Mouse (Mus musculus) R1 (cell line): Measurements from ENCODE around the gene Dnajc7.
A peak's percentile ranks its signal among the peaks of the same experiment; 100 is the strongest.

ENCODE experiments used
- DNase-seq: peaks from one replicate; pipeline ENCODE4 v3.0.0-alpha.2; 2018; ENCODE audit warnings: low read depth, low spot score

Gene Dnajc7

DNA sequence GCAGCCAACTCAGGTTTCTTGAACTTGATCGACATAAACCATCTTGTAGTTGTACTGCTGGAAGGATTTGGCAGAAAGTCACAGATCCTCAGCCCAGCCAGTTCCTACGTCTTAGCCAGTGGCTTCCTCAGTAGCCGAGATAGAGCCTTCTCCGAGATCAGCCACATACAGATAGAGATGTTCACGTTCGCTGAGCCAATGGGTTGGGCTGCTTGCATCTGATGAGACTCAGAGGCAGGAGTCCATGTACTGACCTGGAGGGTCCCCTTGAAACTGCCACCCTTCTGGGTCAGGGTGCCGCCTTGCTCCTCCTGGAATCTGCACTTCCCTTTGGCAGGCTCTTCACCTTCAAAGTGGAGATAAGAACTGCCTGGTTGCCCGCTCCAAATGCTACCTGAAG is 70.5 kb downstream of the Dnajc7 start:
- no peak for DNase-seq

- DNase-seq = no peak
Measured at GRCm38 (mm10) chr11:100548141-100548540, 71.8 kb downstream of the Dnajc7 start.

DNA sequence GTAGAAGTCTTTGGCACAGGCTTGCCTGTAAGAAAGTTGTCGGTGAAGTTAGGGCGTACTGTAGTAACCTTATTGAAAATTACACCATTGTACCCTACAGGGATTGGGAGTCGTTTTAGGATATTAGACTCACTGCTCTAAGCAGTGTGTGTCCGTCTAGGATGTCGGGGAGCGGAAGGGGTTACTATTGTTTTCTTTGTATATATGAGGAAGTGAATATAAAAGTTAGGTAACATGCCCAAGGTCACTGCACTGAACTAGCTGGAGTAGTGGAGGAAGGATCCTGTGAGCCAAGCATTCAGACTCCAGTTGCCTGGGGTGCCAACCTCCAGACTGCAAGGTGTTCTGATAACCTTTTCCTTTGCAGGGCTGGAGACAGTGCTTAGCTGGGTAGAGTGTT is 73.0 kb downstream of the Dnajc7 start:
- no peak for DNase-seq

GRCm38 (mm10) chr11:100545746-100546085 is 74.3 kb downstream of the Dnajc7 start:
- no peak for DNase-seq

DNA sequence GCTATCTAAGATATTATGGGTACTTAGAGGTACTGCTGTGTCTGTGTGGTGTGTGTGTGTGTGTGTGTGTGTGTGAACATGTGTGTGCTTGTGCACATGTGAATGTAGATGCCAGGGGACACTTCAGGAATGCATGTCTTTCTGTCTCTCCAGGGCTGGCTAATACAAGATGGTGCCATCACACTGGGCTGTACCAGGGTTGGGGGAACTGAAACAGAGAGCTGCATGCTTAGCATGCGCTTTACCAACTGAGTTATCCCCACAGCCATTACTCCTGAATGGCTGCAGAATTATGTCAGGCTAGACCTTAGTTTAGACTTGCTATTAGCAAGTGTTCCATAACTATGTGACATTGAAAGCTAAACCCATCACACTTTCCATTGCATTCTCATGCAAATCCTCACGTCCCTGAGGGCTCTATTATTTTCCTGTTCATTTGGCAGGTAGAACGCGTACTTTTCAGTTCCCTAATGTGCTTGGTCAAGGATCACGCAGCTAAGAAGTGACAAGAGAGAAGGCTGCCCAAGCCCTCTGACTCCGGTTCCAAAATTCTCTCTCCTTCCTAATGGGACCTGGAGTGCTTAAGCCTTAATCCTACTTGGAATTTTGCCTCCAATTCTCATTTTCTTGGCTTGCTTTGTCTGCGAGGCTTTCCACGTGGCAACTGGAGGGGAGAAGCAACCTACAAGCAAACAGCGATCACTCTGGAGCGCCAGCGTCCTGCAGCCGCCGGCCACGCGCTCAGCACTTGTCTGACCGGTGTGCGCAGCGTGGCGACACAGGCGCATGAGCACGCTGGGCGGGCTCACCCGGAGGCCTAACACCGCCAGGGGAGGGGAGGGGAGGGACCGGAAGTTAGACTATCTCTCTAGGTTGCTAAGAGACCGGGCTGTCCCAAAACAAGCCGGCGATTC is 74.9 kb downstream of the Dnajc7 start, which contains the start of gene Ttc25:
Ttc25 (plus strand) TSS at position 776 of the 914 bp plus-strand sequence.
- peak; percentile 96 for DNase-seq

DNA sequence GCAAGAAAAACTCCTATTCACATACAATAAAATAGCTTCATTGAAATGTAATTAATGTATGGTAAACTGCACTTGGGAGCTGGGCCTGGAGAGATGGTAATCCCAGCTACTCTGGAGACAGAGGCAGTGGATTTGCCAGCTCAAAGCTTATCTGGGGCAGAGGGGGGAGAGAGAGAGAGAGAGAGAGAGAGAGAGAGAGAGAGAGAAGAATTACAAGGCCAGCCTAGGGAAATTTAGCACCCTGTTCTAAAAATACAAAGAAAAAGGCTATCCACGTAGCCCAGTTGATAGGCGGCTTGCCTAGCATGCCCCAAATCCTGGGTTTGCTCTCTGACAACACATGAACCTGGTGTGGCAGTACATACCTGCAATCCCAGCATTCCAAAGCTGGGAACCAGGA is 78.4 kb downstream of the Dnajc7 start:
- no peak for DNase-seq

- no peak for DNase-seq
Measured at GRCm38 (mm10) chr11:100540966-100541365, 79.0 kb downstream of the Dnajc7 start.

- DNase-seq = no peak
Measured at GRCm38 (mm10) chr11:100536466-100536865, 83.5 kb downstream of the Dnajc7 start.

GRCm38 (mm10) chr11:100535996-100536395 is 84.0 kb downstream of the Dnajc7 start:
- DNase-seq = no peak

DNA sequence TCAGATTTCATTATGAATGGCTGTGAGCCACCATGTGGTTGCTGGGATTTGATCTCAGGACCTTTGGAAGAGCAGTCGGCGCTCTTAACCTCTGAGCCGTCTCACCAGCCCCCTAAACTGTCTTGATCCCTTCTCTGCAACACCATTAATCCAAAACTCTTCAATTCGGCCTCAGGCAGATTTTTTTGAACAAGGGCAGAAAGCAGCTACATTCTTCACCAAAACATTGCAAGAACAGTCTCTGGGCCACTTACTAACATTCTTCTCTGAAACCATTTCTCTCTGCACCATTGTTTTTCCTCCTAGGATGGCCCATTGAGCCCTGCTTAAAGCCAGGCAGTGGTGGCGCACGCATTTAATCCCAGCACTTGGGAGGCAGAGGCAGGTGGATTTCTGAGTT is 85.1 kb downstream of the Dnajc7 start:
- peak; percentile 57 for DNase-seq

DNA sequence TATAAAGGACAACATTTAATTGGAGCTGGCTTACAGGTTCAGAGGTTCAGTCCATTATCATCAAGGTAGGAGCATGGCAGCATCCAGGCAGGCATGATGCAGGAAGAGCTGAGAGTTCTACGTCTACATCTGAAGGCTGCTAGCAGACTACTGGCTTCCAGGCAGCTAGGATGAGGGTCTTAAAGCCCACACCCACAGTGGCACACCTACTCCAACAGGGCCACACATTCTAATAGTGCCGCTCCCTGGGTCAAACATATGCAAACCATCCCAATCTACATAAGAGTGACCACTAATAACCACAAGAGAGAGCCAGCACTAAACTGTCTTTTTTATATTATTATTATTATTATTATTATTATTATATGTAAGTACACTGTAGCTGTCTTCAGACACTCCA is 85.6 kb downstream of the Dnajc7 start:
- DNase-seq = peak; percentile 56

DNA sequence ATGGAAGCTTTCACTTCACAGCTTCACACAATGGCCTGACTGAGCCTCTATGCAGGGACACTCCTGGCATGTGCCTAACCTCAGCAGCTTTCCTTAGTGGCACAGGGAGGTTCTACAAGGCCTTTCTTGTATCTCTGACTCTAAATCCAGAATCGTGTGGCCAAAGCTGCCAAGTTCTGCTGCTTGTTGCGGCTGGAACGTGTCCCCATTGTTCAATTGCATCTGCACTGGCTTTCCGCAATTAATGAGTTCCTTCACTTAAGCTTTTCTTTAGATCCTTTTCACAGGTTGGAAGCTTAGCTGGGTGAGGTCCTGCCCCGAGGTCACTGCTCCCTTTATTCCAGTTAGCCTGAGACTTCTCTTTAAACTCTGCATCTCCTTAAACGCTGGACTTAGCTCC is 86.1 kb downstream of the Dnajc7 start:
- DNase-seq = peak; percentile 47
